Mouse (Mus musculus): Measurements from ENCODE around the gene Ins2. TPM values are rescaled to one million over a fixed set of nuclear protein-coding genes. Genes with fewer than 3 reads are reported as not detected.

The Ins2 gene
- polyA plus RNA-seq, 1 experiment = not detected

DNA sequence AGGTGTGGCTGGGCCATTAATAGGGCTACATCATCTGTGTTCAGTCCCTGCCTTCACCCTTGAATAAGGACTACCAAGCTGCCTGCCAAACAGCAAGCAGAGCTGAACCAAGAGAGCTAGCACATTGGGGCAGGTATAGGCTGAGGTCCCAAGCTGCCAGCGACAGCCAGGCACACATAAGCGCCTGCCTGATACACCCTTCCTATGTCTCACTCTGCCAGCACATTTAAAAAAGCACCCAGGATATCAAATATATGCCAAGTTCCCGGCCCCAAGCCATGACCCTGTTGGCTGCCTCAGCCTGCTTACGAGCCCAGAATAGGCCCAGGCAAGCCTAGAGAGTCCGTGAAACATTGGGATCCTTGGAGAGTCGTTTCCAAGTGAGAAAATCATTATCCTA is 113.4 kb downstream of the Ins2 start:
- TF ChIP-seq GATA1 (IDR thresholded peaks at IDR 0.05; ENCODE audit: borderline replicate concordance, low read length) = no peak
- no peak overlapping the region for H3K4me3 ChIP-seq (replicated peaks)
- H3K36me3 ChIP-seq (replicated peaks; ENCODE audit: low read length) = no peaks in the 10 kb centered on the region
- H3K4me1 ChIP-seq = no peaks in the 10 kb centered on the region
- peaks cover 73% of the 10 kb centered on the region for H3K27me3 ChIP-seq (replicated peaks)
- no peaks in the 10 kb centered on the region for H3K9me3 ChIP-seq

Other genes with a start within 250 kb of the Ins2 start
- 16.2 TPM in 1 of 2 replicates, not detected in the other for gene Tnnt3, start 244.5 kb downstream of the Ins2 start, polyA plus RNA-seq (2012; ENCODE audit: insufficient read depth, low replicate concordance)
- 10.5 TPM in 2 replicates for gene Mrpl23, start 210.7 kb downstream of the Ins2 start, polyA plus RNA-seq (2012; ENCODE audit: insufficient read depth, low replicate concordance)
- gene Igf2, start 76.6 kb downstream of the Ins2 start, polyA plus RNA-seq (2012; ENCODE audit: insufficient read depth, low replicate concordance) = not detected in 2 replicates
- not detected in 2 replicates for gene Gm49394, start 73.4 kb downstream of the Ins2 start, polyA plus RNA-seq (2012; ENCODE audit: insufficient read depth, low replicate concordance)
- gene Th, start 187.7 kb upstream of the Ins2 start, polyA plus RNA-seq (2012; ENCODE audit: insufficient read depth, low replicate concordance) = not detected in 2 replicates
- gene Ascl2, start 225.9 kb upstream of the Ins2 start, polyA plus RNA-seq (2012; ENCODE audit: insufficient read depth, low replicate concordance) = 2.4 and 6.3 TPM in 2 replicates

All from megakaryocyte, embryonic 14.5 days (primary cell).